Mouse (Mus musculus): Measurements from ENCODE around the gene Vac14.

Gene Vac14

DNA sequence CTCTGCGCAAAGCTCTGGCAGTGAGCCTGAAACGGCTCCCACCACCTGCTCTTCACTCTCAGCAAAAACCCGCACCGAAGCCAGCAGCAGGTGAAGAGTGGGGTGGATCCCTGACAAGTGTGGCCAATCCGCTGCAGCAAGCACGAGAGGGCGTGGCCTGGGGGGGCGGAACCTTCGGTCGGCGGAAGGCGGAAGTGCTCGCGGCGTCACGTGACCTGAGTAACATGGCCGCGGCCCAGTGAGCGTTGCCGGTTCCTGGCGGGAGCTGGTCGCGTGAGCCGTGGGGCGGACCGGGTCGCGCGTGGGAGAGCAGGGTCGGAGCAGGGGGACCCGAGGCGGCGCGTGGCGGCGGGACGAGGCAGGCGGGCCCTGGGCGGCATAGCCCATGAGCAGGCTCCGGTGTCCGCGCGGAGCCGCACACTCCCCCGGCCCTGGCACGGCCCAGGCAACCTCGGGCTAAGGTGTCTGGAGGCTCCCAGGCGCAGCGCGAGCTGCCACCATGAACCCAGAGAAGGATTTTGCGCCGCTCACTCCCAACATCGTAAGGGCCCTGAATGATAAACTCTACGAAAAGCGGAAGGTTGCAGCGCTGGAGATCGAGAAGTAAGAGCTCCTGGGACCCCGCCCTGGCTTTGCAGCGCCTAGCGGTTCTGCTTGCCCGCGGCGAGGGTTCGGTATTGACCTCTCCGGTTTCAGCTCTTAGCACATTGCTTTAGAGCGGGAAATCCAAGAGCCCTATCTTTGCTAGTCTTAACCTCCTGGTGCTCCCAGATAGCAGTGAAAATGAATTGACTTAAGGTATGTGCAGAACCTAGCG lies at the start of gene Vac14:
Gene Vac14, plus strand, starts transcription at position 195 of the 817 bp plus-strand sequence.
- DNase-seq = peak; percentile 98

DNA sequence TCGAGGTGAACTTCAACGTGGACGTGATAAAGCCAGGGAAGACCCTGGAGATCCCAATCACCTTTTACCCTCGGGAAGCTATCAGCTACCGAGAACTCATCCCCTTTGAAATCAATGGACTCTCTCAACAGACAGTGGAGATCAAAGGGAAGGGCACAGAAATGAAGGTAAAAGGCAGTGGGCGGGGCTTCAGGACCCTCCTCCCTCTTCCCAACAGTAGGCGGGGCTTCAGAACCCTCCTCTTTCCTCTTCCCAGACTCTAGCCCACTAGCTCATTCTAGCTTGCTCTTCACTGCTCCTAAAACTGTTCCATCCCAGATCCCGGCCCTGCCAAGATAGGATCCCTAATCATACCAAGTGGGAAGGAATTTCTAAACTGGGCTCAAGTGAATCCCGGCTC lies 25.7 kb upstream of the Vac14 start:
- no peak for DNase-seq

DNA sequence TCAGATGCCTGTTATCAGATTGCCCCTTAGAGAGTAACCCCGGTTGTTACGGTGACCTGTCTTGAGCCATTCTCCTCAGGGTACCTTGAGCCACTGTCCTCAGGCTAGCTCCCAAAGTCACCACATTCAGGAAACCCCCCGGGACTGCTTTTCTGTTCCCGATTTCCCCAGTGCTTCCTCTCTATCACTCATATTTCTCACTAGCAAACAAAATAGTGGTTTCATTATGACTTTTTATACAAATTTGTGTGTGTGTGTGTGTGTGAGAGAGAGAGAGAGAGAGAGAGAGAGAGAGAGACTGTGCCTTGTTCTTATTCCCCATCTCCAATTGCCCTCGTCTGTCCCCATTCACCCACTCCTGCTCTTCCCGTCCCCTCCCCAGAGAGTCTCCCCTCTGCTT lies 24.2 kb upstream of the Vac14 start:
- DNase-seq = no peak

DNA sequence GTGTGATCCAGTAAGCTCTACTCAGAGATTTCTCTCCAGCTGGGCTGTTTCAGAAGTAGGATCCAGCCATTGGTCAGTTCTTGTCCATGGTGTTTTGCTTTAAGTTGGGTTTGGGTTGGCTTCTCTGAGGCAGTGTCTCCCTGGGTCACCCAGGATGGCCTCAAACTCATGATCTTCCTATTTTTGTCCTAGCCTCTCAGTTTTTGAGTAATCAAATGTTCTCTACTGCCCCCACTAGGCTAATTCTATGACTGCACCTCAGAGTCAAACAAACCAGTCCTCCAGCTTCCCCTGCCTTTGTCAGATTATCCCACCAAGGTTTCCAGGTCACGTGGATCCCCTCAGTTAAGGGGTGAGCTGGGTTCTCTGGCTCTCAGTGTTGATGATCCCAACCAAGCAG lies 13.8 kb upstream of the Vac14 start:
- DNase-seq = peak; percentile 39

DNA sequence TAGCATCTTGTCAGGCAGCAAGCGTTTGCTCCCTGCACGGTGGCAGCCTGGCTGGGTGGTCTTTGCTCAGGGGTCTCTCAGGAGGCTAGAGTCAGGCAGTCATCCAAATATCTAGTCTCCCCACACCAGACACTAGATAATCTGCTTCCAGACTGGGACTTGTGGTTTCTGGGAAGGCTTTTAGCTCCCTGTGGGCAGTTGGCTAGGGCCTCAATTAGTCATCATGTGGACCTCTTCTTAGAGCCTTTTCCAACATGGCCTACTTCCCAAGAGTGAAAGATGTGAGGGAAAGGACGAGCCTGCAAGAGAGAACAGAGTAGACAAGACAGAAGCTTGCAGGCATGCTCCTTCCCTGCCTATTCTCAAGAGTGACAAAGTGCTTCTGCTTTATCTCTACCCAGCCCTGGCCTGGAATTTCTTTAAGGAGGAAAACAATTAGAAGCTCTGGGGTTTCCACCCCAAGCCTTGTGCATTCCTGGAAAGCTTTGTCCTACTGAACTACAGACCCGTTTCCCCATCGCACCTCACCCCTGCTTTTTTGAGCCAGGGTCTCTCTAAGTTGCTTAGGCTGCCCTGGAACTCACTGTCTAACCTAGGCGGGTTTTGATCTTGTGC lies 12.9 kb upstream of the Vac14 start:
- DNase-seq = no peak

DNA sequence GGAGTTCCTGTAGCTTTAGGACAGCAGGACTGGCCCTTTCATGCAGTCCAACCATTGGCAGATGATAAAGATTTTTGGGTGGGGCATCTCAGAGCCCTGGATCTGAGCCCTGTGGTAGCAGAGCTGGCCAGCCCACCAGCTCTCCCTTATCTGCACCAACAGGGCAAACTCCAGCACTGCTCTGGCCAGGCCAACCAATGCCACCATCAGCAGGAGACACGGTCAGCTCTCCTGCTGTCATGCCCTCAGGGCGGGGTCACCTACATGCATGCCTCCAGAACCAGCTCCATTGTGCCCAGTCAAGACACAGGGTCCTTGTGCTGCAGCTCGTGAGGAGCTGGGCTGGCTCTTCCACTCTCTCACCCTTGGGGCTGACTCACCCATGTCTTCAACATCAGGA lies 2.7 kb upstream of the Vac14 start:
- DNase-seq = no peak

DNA sequence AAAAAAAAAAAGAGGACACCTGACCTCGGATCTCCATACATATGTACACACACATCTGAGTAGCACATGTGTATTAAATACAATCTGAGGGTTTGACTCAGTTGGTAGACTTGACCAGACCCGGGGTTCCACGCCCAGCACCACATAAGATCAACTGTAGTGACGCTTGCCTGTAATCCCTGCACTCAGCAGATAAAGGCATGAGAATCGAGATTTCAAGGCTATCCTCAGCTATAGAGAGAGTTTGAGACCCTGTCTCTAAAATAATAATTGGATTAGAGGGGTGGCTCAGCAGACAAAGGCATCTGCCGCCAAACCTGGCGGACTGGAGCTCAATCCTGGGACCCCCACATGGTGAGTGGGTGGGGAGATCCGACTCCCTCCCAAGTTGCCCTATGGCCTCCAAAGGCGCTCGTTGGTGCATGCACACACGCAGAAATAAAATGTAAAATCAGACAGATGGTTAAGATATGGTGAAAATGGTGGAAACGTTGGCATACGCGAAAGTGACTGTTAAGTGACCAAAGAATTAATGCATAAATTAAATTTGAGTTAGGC lies 505 bp upstream of the Vac14 start:
- DNase-seq = no peak

DNA sequence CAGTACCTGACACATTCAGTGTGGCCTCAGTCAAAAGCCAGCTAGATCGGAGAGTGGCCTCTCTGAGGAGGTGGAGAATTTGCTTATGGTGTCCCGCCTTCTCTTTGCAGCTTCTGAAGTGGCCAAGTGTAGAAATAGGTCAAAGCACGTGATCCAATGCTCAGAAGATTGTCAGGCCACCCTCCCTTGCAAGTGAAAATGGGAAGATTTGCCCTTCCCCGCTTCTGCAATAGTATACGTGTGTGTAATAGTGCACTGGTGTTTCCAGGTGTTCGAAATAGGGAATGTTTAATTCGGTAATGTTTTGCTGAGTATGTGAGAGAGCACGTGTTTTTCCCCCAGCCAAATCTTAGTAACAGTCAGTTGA lies 806 bp downstream of the Vac14 start:
- DNase-seq = no peak

DNA sequence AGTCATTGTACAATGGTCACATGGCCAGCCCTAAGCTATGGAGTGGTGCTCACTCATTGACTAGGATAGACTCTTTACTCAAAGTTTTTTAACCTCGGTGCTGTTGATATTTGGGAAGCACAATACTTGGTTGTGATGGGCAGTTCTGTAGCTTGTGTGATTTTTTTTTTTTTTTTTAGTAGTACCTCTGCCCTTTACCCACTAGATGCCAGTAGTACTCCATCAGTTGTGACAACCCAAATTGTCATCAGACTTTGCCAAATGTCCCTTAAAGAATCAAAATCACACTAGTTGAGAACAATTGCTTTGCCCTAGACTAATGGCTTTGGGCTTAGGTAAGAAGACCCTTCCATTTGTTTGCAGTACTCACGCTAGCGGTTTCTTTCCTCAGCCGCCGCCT lies 1.5 kb downstream of the Vac14 start:
- no peak for DNase-seq

DNA sequence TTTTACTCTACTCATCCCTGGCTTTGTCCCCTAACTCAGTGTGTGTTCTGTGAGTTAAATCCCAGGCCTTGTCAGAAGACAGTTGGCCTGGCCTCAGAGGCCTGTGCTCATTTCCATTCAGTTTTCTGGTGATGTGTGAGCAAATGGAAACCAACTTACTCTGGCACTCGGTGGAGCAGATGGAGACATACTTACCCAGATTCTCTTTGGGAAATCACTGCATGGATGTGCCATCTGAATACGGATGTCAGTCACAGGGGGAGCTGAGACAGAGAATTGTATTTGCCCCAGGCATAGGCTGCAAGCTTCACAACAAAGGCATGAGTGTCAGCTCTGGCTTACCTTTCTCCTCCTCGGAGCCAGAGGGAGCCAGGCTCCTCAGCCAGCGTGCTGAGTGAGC lies 8.0 kb downstream of the Vac14 start:
- DNase-seq = no peak

DNA sequence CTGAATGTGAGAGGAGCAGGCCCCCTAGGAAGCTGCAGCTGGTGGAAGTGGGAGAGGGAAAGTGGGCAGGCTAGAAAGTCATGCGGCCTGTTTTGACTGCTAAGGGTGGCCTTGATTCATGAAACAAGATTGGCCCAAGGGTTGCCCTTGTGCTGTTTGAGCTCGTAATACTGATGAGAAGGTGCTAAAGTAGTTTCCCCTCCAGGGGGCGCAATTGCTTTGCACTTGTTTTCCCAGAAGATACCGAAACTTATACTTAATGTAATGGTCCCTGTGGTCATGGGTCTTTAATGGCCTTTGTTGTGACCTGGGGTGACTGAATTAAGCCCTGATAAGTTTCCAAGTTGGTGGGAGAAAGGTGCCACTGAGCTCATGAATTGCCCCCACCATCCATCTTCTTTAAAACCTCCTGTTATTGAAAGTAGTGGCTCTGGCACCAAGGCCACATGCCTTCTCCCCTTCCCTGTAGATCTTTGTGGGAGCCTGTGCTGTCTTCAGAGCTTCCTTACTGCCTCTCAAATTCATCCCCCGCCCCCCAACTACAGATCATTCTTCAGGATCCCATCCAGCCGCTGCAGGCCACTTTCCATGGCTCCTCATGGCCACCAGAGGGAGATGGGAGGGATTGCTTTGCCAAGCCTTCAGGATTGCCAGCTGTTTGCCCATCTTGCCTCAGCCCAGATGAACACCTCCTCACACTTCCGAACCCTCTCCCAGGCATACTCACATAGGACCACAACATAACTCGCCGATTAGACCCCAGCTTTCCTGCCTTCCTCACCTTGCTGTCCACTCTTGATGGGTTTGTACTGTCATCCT lies 11.1 kb downstream of the Vac14 start:
- peak; percentile 50 for DNase-seq

DNA sequence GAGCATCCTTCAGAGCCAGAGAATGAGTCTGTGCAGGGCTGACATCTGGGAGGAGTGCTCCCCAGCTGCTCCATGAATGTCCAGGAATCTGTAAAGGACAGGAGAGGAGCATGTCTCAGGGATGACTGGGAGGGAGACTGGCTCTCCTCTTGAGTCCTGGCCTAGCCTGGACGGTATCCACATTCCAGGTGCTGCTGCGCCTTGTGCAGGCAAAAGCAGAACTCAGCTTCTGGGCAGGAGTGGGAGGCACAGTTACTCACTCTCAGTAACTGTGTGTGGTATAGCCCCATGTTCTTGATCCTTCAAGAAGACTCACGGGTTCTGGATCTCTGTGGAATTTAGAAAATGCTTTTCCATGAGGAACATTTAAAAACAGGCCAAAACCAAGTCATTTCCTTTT lies 11.7 kb downstream of the Vac14 start:
- DNase-seq = no peak

DNA sequence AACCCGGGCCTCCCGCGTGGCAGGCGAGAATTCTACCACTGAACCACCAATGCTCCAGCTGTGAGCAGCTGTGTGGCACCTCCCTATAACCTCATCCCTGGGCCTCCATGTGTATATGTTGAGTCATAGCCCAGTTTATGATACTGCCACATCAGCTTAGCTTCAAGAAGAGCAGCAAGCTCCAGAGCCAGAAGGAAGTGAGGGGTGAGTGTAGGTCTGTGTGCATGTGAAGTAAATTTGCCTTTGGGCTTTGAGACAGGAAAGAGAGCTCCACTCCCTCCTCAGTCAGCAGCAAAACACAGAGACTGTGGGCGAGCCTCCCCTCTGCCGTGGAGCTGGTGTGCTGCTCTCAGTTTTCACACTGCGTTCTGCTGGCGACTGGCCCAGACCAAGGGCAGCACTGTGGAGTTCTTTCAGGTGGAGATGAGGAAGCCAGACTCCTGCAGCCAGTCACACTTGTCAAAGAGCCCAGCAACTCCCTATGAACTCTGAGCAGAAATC lies 12.2 kb downstream of the Vac14 start:
- DNase-seq = peak; percentile 47

DNA sequence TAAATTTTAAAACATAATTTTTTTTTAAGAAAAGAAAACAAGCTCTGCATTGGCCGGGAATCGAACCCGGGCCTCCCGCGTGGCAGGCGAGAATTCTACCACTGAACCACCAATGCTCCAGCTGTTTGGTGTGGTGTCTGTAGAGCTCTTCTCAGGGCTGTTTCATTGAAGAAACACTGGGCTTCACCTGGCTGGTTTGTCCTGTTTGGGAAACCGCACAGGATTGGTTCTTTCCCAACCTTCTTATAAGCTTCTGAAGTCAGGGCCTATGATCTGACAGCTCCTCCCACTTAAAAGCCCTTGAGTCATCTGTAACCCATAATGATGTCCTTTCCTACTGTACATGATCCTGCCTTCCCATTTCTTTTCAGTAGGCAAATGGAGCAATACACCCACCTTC lies 12.8 kb downstream of the Vac14 start:
- no peak for DNase-seq

DNA sequence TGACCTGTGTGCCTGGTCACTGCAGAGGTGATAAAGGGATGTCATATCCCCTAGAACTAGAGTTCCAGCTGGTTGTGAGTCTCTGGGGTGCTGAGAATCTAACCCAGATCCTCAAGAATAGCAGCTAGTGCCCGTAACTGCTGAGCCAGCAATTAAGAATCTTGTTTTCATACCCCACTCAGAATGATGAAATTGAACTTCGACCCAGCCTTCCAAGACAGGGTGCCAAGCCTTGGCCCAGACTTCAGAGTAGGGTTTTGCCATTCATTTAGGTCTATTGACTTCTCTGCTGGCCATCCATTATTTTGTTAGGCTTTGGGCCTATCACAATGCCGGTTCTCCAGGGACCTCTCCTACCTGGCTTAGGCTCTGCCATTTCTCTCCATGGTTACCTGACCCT lies 15.4 kb downstream of the Vac14 start:
- no peak for DNase-seq

DNA sequence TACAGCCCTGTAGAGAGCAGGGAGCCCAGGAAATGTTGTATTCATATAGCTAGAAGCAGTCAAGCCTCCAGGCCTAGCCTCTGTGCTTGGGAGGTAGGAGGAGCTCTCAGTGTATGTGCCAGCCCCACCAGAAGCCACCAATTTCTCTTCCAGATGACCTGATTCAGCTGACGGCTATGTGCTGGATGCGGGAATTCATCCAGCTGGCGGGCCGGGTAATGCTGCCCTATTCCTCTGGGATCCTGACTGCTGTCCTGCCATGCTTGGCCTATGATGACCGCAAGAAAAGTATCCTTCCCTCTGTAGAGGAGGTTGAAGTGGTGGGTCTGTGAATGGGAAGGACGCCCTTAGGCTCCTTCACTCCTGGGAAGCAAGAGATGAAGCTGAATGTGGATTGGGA lies 17.8 kb downstream of the Vac14 start:
- DNase-seq = no peak

DNA sequence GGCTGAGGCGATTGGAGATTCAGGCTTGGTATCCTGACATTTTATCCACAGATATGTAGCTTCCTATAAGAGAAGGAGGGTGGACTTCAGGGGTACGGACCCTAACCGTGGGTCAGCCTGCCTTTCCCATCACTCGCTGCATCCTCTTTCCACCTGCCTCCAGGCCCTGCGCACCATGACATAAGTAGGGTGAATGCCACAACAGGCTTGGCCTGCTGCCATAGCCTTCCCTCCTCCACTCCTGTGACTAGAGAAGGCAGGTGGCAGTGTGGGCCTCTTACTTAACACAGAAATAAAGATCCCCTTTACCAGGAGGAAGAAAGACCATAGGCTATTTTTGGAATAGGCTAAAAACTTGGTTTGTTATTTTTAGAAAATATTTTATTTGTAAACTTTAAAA lies 23.9 kb downstream of the Vac14 start:
- DNase-seq = no peak

DNA sequence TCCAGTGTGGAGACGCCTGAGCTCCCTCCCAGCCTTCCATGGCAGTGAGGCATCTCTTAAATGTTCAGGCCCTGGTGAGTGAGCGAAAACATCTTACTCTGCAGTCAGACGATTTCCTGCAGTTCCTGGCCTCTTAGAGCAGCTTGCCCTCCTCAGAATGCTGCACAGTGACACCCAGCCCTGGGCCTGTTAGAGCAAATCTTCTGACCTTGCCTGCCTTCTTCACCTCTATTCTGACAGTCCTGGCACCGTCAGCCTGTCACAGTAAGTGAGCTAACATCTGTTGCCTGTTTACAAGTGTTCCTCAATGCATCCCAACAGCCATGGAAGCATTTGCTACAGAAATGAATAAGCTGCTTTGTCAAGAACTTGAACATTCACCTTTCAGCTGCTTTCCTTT lies 24.8 kb downstream of the Vac14 start:
- DNase-seq = peak; percentile 51

DNA sequence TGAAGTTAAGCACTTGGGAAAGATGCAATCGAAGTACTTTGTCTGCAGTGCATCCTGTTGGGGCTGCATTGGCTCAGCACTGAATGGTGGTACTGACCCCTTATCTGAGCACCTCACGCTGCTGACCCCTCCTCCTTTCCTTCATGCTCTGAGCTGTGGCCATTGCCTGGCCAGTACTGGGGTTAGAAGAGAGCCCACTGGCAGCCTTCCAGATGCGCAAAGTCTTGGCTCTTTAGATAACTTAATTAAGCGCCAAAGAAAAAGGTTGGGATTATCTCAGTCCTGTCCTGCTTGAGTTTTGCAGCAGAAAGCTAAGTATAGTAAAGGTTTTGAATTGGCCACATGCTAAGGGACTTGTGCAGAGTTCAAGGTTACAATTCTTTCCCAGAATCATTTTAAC lies 26.0 kb downstream of the Vac14 start:
- no peak for DNase-seq

DNA sequence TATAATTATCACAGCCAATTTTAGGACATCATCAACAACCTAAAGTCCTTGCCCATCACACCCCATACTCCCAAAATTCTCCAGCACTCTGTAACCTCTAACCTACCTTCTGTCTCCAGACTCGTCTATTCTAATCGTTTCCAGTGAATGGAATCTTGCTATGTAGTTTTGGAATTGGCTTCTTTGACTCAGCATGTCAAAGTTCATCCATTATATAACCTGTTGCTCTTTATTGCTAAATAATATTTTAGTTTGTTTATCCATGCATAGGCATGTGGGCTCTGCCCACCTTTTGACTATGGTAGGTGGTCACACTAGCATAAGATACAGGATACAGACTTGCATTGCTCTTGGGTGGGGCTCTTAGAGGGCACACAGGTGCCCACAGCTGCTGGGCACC lies 26.5 kb downstream of the Vac14 start:
- no peak for DNase-seq

DNA sequence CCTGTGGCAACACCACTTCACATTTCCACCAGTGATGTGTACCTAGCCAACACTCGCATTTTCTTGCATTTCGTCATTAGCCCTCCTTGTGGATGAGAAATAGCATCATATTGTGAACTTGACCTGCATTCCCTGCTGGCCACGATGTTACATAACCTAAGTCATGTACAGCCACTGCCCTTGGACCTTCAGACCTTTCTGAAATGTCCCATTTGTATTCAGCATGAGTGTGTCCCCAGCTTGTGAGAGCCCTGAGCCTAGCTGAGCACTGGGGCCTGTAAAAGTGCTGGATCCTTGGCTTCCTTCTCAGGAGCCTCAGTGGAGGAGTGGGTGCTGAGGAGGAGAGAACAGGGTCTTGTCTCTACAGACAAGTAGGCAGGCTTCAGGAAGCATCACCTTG lies 27.0 kb downstream of the Vac14 start:
- DNase-seq = no peak

DNA sequence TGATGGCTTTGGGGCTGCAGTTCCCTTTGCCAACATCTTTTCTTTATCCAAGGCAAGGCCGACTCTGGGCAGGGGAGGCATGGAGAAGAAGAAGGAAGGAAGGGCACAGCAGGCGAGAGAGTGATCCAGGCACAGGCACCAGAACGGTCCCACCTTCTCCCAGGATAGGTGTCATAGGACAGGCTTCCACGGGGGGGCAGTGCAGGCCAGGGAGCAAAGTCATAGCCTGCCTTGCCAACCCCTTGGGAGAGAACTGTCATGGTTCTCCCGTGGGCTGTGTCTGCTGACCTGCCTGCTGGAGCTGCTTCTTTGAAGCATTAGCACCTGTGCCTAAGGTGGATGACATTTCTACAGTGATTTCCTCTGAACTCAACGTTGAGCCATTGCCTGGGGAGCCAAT lies 27.7 kb downstream of the Vac14 start:
- peak; percentile 74 for DNase-seq

DNA sequence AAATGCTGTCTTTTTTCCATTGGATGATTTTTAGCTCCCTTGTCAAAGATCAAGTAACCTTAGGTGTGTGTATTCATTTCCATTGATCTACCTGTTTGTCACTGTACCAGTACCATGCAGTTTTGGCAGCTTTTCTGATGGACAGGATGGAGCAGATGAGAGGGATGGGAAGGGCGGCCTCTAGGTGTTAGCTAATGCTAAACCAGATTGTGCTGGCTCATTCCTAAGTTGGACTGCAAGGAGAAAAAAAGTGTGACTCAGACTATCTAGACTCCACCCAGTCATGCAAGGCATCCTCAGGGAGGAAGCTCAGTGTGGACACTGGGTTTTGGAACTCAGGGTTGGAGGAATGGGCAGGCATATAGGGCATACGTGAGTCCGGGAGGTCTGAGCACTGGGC lies 30.2 kb downstream of the Vac14 start:
- DNase-seq = no peak

DNA sequence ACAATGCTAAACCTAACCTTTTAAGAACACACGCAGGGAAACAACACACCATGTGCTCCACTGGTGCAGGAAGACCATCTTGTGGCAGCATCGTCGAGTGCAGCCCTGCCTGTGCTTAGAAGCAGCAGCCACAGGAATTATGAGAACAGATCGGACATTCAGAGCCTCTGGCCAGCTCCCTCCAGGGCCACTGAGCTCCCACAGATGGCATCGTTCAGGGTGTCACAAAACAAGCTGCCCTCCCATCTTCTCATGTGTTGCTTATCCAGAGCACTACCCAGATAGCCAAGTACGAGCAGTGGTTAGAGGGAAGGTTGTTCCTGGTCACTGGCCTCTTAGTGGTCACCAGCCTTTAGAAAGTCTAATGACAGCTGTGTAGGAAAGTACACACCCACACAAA lies 30.9 kb downstream of the Vac14 start:
- DNase-seq = no peak
